Mouse (Mus musculus): ENCODE results near the gene Mgst3.

The Mgst3 gene

GRCm38 (mm10) chr1:167387796-167388195 is 5.8 kb downstream of the Mgst3 start:
- DNase-seq (ENCODE audit: low spot score in 2 of 2), result no peak

GRCm38 (mm10) chr1:167387310-167387709 is 6.3 kb downstream of the Mgst3 start:
- DNase-seq (ENCODE audit: low spot score in 2 of 2), result no peak

GRCm38 (mm10) chr1:167386466-167386865 is 7.2 kb downstream of the Mgst3 start:
- DNase-seq (ENCODE audit: low spot score in 2 of 2), result no peak

GRCm38 (mm10) chr1:167385636-167386035 is 8.0 kb downstream of the Mgst3 start:
- no peak for DNase-seq (ENCODE audit: low spot score in 2 of 2)

GRCm38 (mm10) chr1:167385211-167385610 is 8.4 kb downstream of the Mgst3 start:
- no peak for DNase-seq (ENCODE audit: low spot score in 2 of 2)

- DNase-seq (ENCODE audit: low spot score in 2 of 2), result no peak
These were observed 9.5 kb downstream of the Mgst3 start for GRCm38 (mm10) chr1:167384156-167384555.

GRCm38 (mm10) chr1:167383178-167383577 is 10.5 kb downstream of the Mgst3 start:
- DNase-seq (ENCODE audit: low spot score in 2 of 2), result no peak

DNA sequence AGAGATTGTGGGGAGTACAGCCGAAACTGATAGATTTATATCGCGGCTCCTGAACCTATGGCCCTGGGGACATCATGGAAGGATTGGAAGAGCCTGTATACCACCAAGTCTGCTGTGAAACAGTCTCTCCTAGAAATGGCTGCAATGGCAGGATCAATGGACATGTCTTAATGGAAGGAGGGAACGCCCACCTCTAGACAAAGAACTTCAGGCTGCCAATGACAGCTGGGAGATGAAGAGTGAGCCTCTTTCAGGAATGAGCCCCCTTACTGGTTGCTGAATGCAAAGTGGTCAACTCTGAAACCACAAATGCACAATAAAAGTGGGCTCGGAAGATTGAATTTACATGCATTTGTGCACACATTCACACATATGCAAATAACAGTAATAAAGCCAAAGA is 10.9 kb downstream of the Mgst3 start:
- DNase-seq (ENCODE audit: low spot score in 2 of 2), result no peak

GRCm38 (mm10) chr1:167382316-167382715 is 11.3 kb downstream of the Mgst3 start:
- no peak for DNase-seq (ENCODE audit: low spot score in 2 of 2)

GRCm38 (mm10) chr1:167381050-167382015 is 12.3 kb downstream of the Mgst3 start:
- no peak for DNase-seq (ENCODE audit: low spot score in 2 of 2)

GRCm38 (mm10) chr1:167380223-167380622 is 13.4 kb downstream of the Mgst3 start:
- DNase-seq (ENCODE audit: low spot score in 2 of 2), result no peak

- no peak for DNase-seq (ENCODE audit: low spot score in 2 of 2)
These were observed 13.9 kb downstream of the Mgst3 start for GRCm38 (mm10) chr1:167379751-167380150.

DNA sequence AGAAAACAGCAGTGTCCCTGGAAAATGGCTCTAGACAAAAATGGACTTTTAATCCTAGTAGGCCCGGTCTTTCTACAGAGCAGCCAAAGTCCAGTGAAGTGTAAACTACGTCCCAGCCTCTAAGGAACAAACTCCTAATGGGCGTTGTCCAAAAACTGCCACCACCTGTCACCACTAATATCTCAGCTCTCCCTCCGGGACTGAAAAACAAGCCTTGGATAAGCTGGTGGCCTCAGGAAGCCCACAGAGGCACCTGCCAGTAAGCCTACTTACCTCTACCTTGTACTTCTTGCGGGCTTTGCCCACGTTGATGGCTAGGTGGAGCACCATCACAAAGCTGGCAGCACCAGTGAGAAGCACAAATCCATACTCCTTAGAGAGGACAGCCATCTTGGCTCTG is 15.6 kb downstream of the Mgst3 start:
- DNase-seq (ENCODE audit: low spot score in 2 of 2), result no peak

GRCm38 (mm10) chr1:167374942-167375341 is 18.7 kb downstream of the Mgst3 start:
- no peak for DNase-seq (ENCODE audit: low spot score in 2 of 2)

- no peak for DNase-seq (ENCODE audit: low spot score in 2 of 2)
These were observed 19.4 kb downstream of the Mgst3 start for GRCm38 (mm10) chr1:167374003-167374784.

GRCm38 (mm10) chr1:167372739-167373138 is 20.9 kb downstream of the Mgst3 start:
- DNase-seq (ENCODE audit: low spot score in 2 of 2), result no peak

GRCm38 (mm10) chr1:167369905-167370304 is 23.7 kb downstream of the Mgst3 start:
- peak; percentile 84 to 93 for DNase-seq (ENCODE audit: low spot score in 2 of 2)

DNA sequence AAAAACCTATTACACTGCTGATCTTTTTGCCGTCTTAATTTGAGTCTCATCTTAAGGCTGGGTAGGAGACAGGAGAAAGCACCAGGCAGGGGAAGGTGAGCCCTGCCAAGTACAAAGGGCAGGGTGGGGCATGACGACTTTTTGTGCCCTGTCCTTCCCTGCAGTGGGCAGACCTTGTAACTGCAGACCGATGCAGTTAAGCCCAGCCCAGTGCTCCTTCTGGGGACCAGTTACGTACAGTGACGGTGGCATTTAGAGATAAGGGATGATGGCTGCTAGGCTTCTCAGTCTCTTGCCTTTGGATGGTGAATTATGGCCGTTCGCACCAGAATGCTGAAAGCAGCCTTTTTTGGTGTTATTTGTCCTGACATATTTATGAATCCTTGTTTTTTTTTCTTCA is 25.1 kb downstream of the Mgst3 start:
- no peak for DNase-seq (ENCODE audit: low spot score in 2 of 2)

DNA sequence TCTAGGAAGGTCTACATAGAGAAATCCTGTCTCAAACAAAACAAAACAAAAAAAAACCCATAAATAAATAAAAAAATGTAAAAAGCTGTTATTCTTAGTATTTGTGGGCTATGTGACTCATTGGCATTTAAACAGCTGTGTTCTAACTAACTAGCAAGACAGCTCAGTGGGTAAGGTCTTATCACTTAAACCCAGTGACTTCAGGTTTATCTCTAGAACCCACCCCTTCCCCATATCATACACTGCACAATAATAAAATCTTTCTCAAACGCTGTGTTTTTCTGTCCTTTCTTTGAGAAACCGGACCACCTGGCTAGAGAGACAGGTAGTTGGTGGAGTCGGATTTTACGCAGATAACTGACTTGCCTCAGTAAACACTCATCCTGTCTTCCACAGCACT is 25.6 kb downstream of the Mgst3 start:
- no peak for DNase-seq (ENCODE audit: low spot score in 2 of 2)

- DNase-seq (ENCODE audit: low spot score in 2 of 2), result no peak
These were observed 27.0 kb downstream of the Mgst3 start for GRCm38 (mm10) chr1:167366621-167367020.

DNA sequence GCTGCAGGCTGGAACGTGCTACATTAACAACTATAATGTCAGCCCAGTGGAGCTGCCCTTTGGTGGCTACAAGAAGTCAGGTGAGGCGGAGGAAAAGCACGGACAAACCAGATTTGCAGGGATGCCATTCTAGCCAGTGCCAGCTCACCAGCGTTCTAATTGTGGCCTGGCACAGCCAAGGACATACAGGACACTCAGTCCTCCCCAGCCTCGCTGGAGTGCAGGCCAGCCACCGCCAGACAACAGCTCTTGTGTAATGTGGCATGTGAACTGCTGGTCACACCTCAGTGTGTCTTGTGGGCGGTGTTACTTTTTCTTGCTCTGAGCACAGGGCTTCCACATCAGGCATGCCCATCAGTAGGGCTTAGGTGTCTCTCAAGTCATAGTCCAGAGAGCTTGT is 27.8 kb downstream of the Mgst3 start:
- no peak for DNase-seq (ENCODE audit: low spot score in 2 of 2)

- no peak for DNase-seq (ENCODE audit: low spot score in 2 of 2)
These were observed 30.3 kb downstream of the Mgst3 start for GRCm38 (mm10) chr1:167363322-167363721.

DNA sequence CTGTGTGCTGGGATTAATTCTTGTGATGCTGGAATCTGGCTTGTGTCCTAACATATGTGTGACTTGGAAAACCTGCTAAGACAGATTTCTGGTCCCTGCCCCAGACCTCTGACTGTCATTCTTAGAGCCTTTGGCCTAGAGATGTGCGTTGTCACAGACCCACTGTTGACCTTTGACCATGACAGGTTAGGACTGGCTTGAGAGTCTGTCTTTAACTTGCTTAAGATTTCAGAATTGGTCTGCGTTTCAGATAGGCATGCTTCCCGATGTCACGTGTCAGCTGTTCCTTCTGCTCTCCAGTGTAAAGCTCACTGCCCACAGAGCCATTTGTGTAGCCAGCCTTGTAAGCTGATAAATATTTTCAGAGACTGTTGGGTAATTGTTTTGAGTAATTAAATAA is 30.8 kb downstream of the Mgst3 start:
- DNase-seq (ENCODE audit: low spot score in 2 of 2), result no peak

Measured in frontal cortex, postnatal 36 days (tissue).